Mouse (Mus musculus) stomach, embryonic 16.5 days (tissue): ENCODE data around the gene Pdia6. TPM values are rescaled to one million over a fixed set of nuclear protein-coding genes. Genes with fewer than 3 reads are reported as not detected.
A peak's percentile ranks its signal among the peaks of the same experiment; 100 is the strongest.

ENCODE experiments used
- ATAC-seq: fragments of 200-750 bp; cut with Nextera tagmentation; 2 replicates; pipeline ENCODE4 v1.8.0; 2017; ENCODE audit warnings: moderate number of reproducible peaks, moderate TSS enrichment; ENCODE audit not compliant: insufficient read depth, low FRiP score
- H3K27ac ChIP-seq: fragments of 300-500 bp; sonication (generic); 2 replicates; pipeline ENCODE4 v1.5.1; 2014; ENCODE audit warnings: low read length
- H3K27me3 ChIP-seq: fragments of 300-500 bp; sonication (generic); 2 replicates; pipeline ENCODE4 v1.6.1; 2014; ENCODE audit warnings: low read length, control low read depth, mixed read lengths; ENCODE audit not compliant: control insufficient read depth, insufficient read depth
- H3K36me3 ChIP-seq: fragments of 300-500 bp; sonication (generic); 2 replicates; pipeline ENCODE4 v1.6.1; 2014; ENCODE audit warnings: low read length; ENCODE audit not compliant: control insufficient read depth, insufficient read depth
- H3K4me1 ChIP-seq: fragments of 300-500 bp; sonication (generic); 2 replicates; pipeline ENCODE4 v1.6.1; 2014; ENCODE audit warnings: low read length, control low read depth, mixed read lengths; ENCODE audit not compliant: control insufficient read depth, insufficient read depth
- H3K4me2 ChIP-seq: fragments of 300-500 bp; sonication (generic); 2 replicates; pipeline ENCODE4 v1.6.1; 2014; ENCODE audit warnings: low read depth, low read length, mixed read lengths
- H3K4me3 ChIP-seq: fragments of 300-500 bp; sonication (generic); replicated peaks from 2 replicates; pipeline ENCODE4 v1.5.1; 2014; ENCODE audit warnings: mild to moderate bottlenecking, low read length
- H3K9ac ChIP-seq: fragments of 300-500 bp; sonication (generic); 2 replicates; pipeline ENCODE4 v1.6.1; 2014; ENCODE audit warnings: low read length
- H3K9me3 ChIP-seq: fragments of 300-500 bp; sonication (generic); replicated peaks from 2 replicates; pipeline ENCODE4 v1.6.1; 2016; ENCODE audit warnings: low read length, control low read depth; ENCODE audit not compliant: control insufficient read depth
- WGBS: fragments of 180-500 bp; shearing (Covaris S2); extraction: QIAGEN DNeasy Blood & Tissue Kit; methylation state at CpG from one replicate; pipeline ENCODE4 v1.1.7; 2014; 5-methylcytosine and 5-hydroxymethylcytosine counted together
- polyA plus RNA-seq: library from polyadenylated mRNA; unstranded; fragments of >200 nt; fragmentation: Nextera tagmentation; extraction: Ambion mirVana; gene quantifications from 2 replicates; pipeline ENCODE4 v1.2.1, GENCODE M21; 2015

Gene Pdia6
- polyA plus RNA-seq, result 654 and 661 TPM in 2 replicates

GRCm38 (mm10) chr12:17265971-17266672, at the start of gene Pdia6:
Pdia6 (plus strand) TSS chr12:17266545.
- Histone ChIP-seq H3K4me1 (peaks cover 22% of the 10 kb centered on the region), H3K36me3 (peaks cover 8% of the 10 kb centered on the region), H3K9me3 (no peaks in the 10 kb centered on the region), H3K27me3 (no peaks in the 10 kb centered on the region), H3K4me3 (peak within 1 kb of the TSS; percentile 93), H3K9ac (peak within 1 kb of the TSS; percentile 95), H3K4me2 (peak within 1 kb of the TSS; percentile 84), H3K27ac (peak within 1 kb of the TSS; percentile 72)
- under 1% methylated on average over 48 of the region's 48 CpGs for WGBS
- peak; percentile 99 for ATAC-seq

- H3K36me3 ChIP-seq, result no peaks in the 10 kb centered on the region
- H3K9ac ChIP-seq, result no peak overlapping the region
- no peak overlapping the region for H3K27ac ChIP-seq
- H3K27me3 ChIP-seq, result no peaks in the 10 kb centered on the region
- no peak overlapping the region for H3K4me2 ChIP-seq
- H3K4me3 ChIP-seq, result no peak overlapping the region
- 63% methylated on average over 8 of the region's 8 CpGs for WGBS
- H3K9me3 ChIP-seq, result 0 out of 2 replicates have a peak, but pooled peaks cover 3% of the 10 kb centered on the region
- no peak for ATAC-seq
- H3K4me1 ChIP-seq, result no peaks in the 10 kb centered on the region
These were observed 48.0 kb upstream of the Pdia6 start for GRCm38 (mm10) chr12:17218390-17218789.

- Histone ChIP-seq H3K36me3 (no peaks in the 10 kb centered on the region), H3K27me3 (no peaks in the 10 kb centered on the region)
- no peak for ATAC-seq
These were observed 47.2 kb upstream of the Pdia6 start for GRCm38 (mm10) chr12:17219107-17219506.

DNA sequence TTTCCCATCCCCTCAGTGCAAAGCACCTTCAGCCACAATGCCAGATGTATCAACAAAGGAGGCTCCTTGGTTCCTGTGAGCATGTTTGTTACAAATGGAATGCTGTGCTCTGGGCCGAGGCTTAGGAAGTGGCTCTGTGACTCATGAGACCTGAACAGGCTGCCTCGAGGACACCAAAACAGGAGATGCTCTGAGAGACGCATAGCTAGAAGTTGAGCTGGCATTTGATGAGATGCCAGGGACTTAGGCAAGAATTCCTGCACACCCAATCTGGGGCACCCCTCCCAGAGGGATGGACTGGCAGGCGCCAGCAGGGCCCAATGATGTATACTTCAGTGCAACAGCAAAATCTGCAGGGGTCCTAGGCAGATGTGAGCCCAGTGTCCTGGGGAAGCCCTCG, 45.7 kb upstream of the Pdia6 start:
- no peak for ATAC-seq
- 67% methylated on average over 5 of the region's 5 CpGs for WGBS

More at GRCm38 (mm10) chr12:17219107-17219506, 47.2 kb upstream of the Pdia6 start:
- WGBS, result 61% methylated on average over 4 of the region's 4 CpGs
- Histone ChIP-seq H3K27ac (no peak overlapping the region), H3K9ac (no peak overlapping the region), H3K4me2 (no peak overlapping the region), H3K4me1 (no peaks in the 10 kb centered on the region), H3K4me3 (no peak overlapping the region), H3K9me3 (0 out of 2 replicates have a peak, but pooled peaks cover 3% of the 10 kb centered on the region)

GRCm38 (mm10) chr12:17221891-17222428, 44.4 kb upstream of the Pdia6 start:
- Histone ChIP-seq H3K4me1 (no peaks in the 10 kb centered on the region), H3K4me2 (no peak overlapping the region), H3K9me3 (no peaks in the 10 kb centered on the region), H3K9ac (no peak overlapping the region), H3K36me3 (no peaks in the 10 kb centered on the region), H3K27me3 (no peaks in the 10 kb centered on the region), H3K4me3 (no peak overlapping the region), H3K27ac (no peak overlapping the region)
- WGBS, result 42% methylated on average over 5 of the region's 5 CpGs
- no peak for ATAC-seq

More for the DNA sequence above, 45.7 kb upstream of the Pdia6 start:
- Histone ChIP-seq H3K27ac (no peak overlapping the region), H3K4me1 (no peaks in the 10 kb centered on the region), H3K36me3 (no peaks in the 10 kb centered on the region), H3K9ac (no peak overlapping the region), H3K4me2 (no peak overlapping the region), H3K27me3 (no peaks in the 10 kb centered on the region), H3K9me3 (no peaks in the 10 kb centered on the region), H3K4me3 (no peak overlapping the region)

- no peaks in the 10 kb centered on the region for H3K36me3 ChIP-seq
- H3K27me3 ChIP-seq, result no peaks in the 10 kb centered on the region
- H3K9me3 ChIP-seq, result no peaks in the 10 kb centered on the region
- WGBS, result 67% methylated on average over 3 of the region's 3 CpGs
- no peak overlapping the region for H3K4me3 ChIP-seq
- ATAC-seq, result no peak
- no peaks in the 10 kb centered on the region for H3K4me1 ChIP-seq
- no peak overlapping the region for H3K4me2 ChIP-seq
- no peak overlapping the region for H3K9ac ChIP-seq
- no peak overlapping the region for H3K27ac ChIP-seq
These were observed 43.3 kb upstream of the Pdia6 start for GRCm38 (mm10) chr12:17223050-17223449.

GRCm38 (mm10) chr12:17225012-17225411, 41.3 kb upstream of the Pdia6 start:
- Histone ChIP-seq H3K27me3 (no peaks in the 10 kb centered on the region), H3K9ac (no peak overlapping the region), H3K36me3 (no peaks in the 10 kb centered on the region), H3K4me3 (no peak overlapping the region), H3K27ac (no peak overlapping the region), H3K9me3 (no peaks in the 10 kb centered on the region), H3K4me2 (no peak overlapping the region), H3K4me1 (no peaks in the 10 kb centered on the region)
- ATAC-seq, result no peak
- 85% methylated on average over 5 of the region's 5 CpGs for WGBS

DNA sequence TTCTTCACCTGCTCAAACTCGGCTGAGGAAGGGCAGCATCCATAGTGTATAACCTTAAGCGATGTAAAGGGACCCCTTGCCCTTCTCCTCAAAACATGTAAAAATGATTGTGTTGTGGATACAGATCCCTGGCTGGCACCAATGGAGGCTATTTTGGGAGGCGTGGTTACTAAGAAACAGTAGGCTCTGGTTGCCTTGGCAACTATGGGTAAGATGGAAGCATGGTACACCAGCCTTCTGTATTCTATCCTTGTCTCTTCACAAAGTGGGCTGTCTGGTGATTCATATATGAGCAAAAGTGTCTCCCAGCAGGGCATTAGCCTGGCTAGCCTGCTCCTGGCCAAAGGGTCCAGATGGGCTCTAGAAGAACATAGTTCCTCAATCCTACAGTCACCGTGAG, 38.4 kb upstream of the Pdia6 start:
- no peaks in the 10 kb centered on the region for H3K27me3 ChIP-seq
- H3K27ac ChIP-seq, result no peak overlapping the region
- H3K9me3 ChIP-seq, result no peaks in the 10 kb centered on the region
- no peak for ATAC-seq
- H3K4me2 ChIP-seq, result no peak overlapping the region
- H3K36me3 ChIP-seq, result no peaks in the 10 kb centered on the region
- H3K4me3 ChIP-seq, result no peak overlapping the region
- H3K4me1 ChIP-seq, result no peaks in the 10 kb centered on the region
- WGBS, result 80% methylated on average over 4 of the region's 4 CpGs
- H3K9ac ChIP-seq, result no peak overlapping the region

DNA sequence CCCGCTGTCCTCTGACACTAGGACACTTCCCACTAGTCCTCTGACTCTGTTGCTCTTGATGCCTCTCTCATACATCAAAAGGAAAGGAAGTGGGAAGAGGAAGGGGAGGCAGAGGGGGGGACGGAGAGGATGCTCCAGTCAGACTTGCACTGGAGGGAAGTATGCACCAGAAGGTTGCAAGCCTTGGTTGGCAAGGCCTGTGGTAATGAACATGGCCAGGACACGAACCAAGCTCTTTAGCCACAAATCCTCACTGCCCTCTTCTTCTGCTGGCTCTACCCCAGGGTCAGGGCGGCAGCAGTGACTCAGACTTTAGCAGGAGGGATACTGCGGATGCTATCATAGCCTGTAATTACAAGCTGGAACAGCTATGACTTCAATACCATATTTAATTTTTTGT, 35.8 kb upstream of the Pdia6 start:
- H3K4me3 ChIP-seq, result no peak overlapping the region
- no peak overlapping the region for H3K27ac ChIP-seq
- ATAC-seq, result no peak
- no peaks in the 10 kb centered on the region for H3K27me3 ChIP-seq
- H3K36me3 ChIP-seq, result no peaks in the 10 kb centered on the region
- H3K4me1 ChIP-seq, result no peaks in the 10 kb centered on the region
- H3K4me2 ChIP-seq, result no peak overlapping the region
- no peaks in the 10 kb centered on the region for H3K9me3 ChIP-seq
- no peak overlapping the region for H3K9ac ChIP-seq
- 74% methylated on average over 5 of the region's 5 CpGs for WGBS
